Mouse (Mus musculus): ENCODE results near the gene Aig1. TPM values are rescaled to one million over a fixed set of nuclear protein-coding genes. Genes with fewer than 3 reads are reported as not detected.

The Aig1 gene
- polyA plus RNA-seq (2014; fragmentation: Illumina TruSeq; extraction: RNeasy Lipid Tissue Mini Kit (QIAGEN cat#74804); ENCODE audit: low read depth, low replicate concordance): 63.4 TPM

GRCm38 (mm10) chr10:13868371-13869321 is at the start of gene Aig1:
Aig1 (minus strand) TSS chr10:13868980.

Other genes starting within 250 kb of the Aig1 start
- 13.2 TPM for gene Hivep2, start 97.1 kb upstream of the Aig1 start, polyA plus RNA-seq (2014; fragmentation: Illumina TruSeq; extraction: RNeasy Lipid Tissue Mini Kit (QIAGEN cat#74804); ENCODE audit: low read depth, low replicate concordance)

All from adrenal gland, adult 10 weeks (tissue).